Mouse (Mus musculus) brain, embryonic 14.5 days (tissue): Measurements from ENCODE around the gene Apeh.

Source experiments
- CTCF ChIP-seq: fragments of 200-500 bp; IDR thresholded peaks from 2 replicates; pipeline ENCODE4 v1.5.1; 2012; ENCODE audit warnings: inconsistent platforms, mild to moderate bottlenecking, moderate library complexity, borderline replicate concordance; ENCODE audit not compliant: insufficient read depth, insufficient read length; ENCODE audit errors: extremely low read depth
- POLR2A ChIP-seq: fragments of 200-500 bp; IDR thresholded peaks from 2 replicates; pipeline ENCODE4 v1.6.1; 2012; ENCODE audit warnings: mild to moderate bottlenecking, inconsistent platforms, borderline replicate concordance; ENCODE audit not compliant: poor library complexity, insufficient read depth, insufficient read length, severe bottlenecking; ENCODE audit errors: extremely low read depth

DNA sequence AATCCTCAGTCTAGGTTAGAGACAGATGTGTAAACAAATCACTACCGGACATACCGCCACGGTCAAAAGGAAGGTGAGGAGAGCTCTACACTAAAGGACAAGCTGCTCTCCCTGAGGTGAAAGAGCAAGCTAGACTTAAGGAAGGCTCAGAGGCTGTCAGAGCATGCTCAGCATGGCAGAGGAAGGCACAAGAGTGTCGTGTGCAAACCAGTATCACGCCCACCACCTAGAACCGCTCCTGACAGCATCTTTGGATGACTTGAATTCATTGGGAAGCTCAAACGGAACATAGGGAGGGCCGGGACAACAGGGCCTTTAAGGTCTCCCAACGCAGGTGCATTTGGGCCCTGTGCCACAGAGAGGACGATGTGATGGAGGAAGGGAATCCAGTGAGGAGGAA lies 47.0 kb upstream of the Apeh start:
- TF ChIP-seq CTCF (no peak), POLR2A (no peak)
